Mouse (Mus musculus) neural tube, embryonic 12.5 days (tissue): ENCODE results near the gene Arap1. TPM values are rescaled to one million over a fixed set of nuclear protein-coding genes. Genes with fewer than 3 reads are reported as not detected.
A peak's percentile ranks its signal among the peaks of the same experiment; 100 is the strongest.

Source experiments
- ATAC-seq: fragments of 200-750 bp; cut with Nextera tagmentation; 2 replicates; pipeline ENCODE4 v1.8.0; 2017; ENCODE audit warnings: low read depth, mild to moderate bottlenecking, moderate TSS enrichment, moderate library complexity; ENCODE audit not compliant: low FRiP score
- H3K27ac ChIP-seq: fragments of 300-500 bp; sonication (generic); 2 replicates; pipeline ENCODE4 v1.5.1; 2016
- H3K27me3 ChIP-seq: fragments of 300-500 bp; sonication (generic); replicated peaks from 2 replicates; pipeline ENCODE4 v1.6.1; 2016; ENCODE audit warnings: mild to moderate bottlenecking
- H3K36me3 ChIP-seq: fragments of 300-500 bp; sonication (generic); 2 replicates; pipeline ENCODE4 v1.6.1; 2016; ENCODE audit warnings: mild to moderate bottlenecking
- H3K4me1 ChIP-seq: fragments of 300-500 bp; sonication (generic); 2 replicates; pipeline ENCODE4 v1.6.1; 2016
- H3K4me2 ChIP-seq: fragments of 300-500 bp; sonication (generic); replicated peaks from 2 replicates; pipeline ENCODE4 v1.6.1; 2016; ENCODE audit warnings: mild to moderate bottlenecking
- H3K4me3 ChIP-seq: fragments of 300-500 bp; sonication (generic); 2 replicates; pipeline ENCODE4 v1.5.1; 2016
- H3K9ac ChIP-seq: fragments of 300-500 bp; sonication (generic); 2 replicates; pipeline ENCODE4 v1.6.1; 2016; ENCODE audit warnings: mild to moderate bottlenecking
- H3K9me3 ChIP-seq: fragments of 300-500 bp; sonication (generic); 2 replicates; pipeline ENCODE4 v1.6.1; 2016; ENCODE audit warnings: mild to moderate bottlenecking
- WGBS: fragments of 180-500 bp; shearing (Covaris S2); methylation state at CpG from one replicate; pipeline ENCODE4 v1.1.7; 2016; 5-methylcytosine and 5-hydroxymethylcytosine counted together
- polyA plus RNA-seq: library from polyadenylated mRNA; unstranded; fragments of >200 nt; fragmentation: Nextera tagmentation; extraction: Ambion mirVana; gene quantifications from 2 replicates; pipeline ENCODE4 v1.2.1, GENCODE M21; 2016

Gene Arap1
- polyA plus RNA-seq, 1 experiment from 2014 or later: 13.7 TPM

GRCm38 (mm10) chr7:101348312-101348711 is 445 bp downstream of the Arap1 start:
- peaks cover 12% of the 10 kb centered on the region; the same call in 1 of the 2 replicates for H3K4me1 ChIP-seq
- H3K36me3 ChIP-seq: no peaks in the 10 kb centered on the region
- H3K9ac ChIP-seq: peak overlapping the region; percentile 45; the same call in 1 of the 2 replicates
- H3K27ac ChIP-seq: no peak overlapping the region
- 6% methylated on average over 13 of the region's 13 CpGs for WGBS
- ATAC-seq: peak; percentile 57; the same call in 1 of the 2 replicates
- H3K4me2 ChIP-seq: peak overlapping the region; percentile 92
- H3K27me3 ChIP-seq: peaks cover 14% of the 10 kb centered on the region
- H3K9me3 ChIP-seq: no peaks in the 10 kb centered on the region
- H3K4me3 ChIP-seq: peak overlapping the region; percentile 50

DNA sequence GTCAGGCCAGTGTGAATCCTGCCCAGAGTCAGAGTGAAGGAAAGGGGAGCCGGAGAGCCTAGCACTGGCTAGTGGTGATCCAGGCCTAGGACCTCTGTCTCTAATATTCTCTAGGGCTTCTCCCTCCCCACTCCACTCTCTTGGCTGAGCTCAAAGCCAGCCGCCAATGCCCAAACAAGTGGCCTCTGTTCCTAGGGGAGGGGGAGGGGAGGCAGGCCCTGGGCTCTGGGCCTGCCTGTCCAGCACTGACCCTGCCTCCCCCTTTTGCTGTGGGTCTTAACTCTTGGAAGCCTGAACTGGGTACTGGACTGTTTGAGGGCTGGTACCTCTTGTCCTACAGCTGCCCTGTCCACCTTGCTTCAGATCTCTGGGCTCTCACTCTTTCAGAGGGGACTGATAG is 2.0 kb downstream of the Arap1 start:
- Histone ChIP-seq H3K27me3 (peaks cover 14% of the 10 kb centered on the region), H3K9me3 (no peaks in the 10 kb centered on the region), H3K4me3 (no peak overlapping the region), H3K36me3 (no peaks in the 10 kb centered on the region), H3K4me2 (peak overlapping the region; percentile 18; the same call in 1 of the 2 replicates), H3K4me1 (peaks cover 12% of the 10 kb centered on the region; the same call in 1 of the 2 replicates), H3K27ac (no peak overlapping the region), H3K9ac (0 out of 2 replicates have a peak overlapping the region, but pooled peaks have one; percentile 1)
- 53% methylated on average over 2 of the region's 2 CpGs for WGBS
- ATAC-seq: no peak

- H3K9ac ChIP-seq: no peak overlapping the region
- H3K36me3 ChIP-seq: no peaks in the 10 kb centered on the region
- H3K4me1 ChIP-seq: peaks cover 23% of the 10 kb centered on the region
- no peaks in the 10 kb centered on the region for H3K9me3 ChIP-seq
- no peak for ATAC-seq
- no peak overlapping the region for H3K4me2 ChIP-seq
- H3K4me3 ChIP-seq: no peak overlapping the region
- no peak overlapping the region for H3K27ac ChIP-seq
- peaks cover 10% of the 10 kb centered on the region for H3K27me3 ChIP-seq
- WGBS: 82% methylated on average over 4 of the region's 4 CpGs
Observed at GRCm38 (mm10) chr7:101352404-101352803, 4.5 kb downstream of the Arap1 start.

- Histone ChIP-seq H3K36me3 (no peaks in the 10 kb centered on the region), H3K9ac (no peak overlapping the region), H3K27me3 (peaks cover under 1% of the 10 kb centered on the region), H3K9me3 (no peaks in the 10 kb centered on the region), H3K4me2 (no peak overlapping the region), H3K27ac (no peak overlapping the region), H3K4me1 (peaks cover 12% of the 10 kb centered on the region; the same call in 1 of the 2 replicates), H3K4me3 (no peak overlapping the region)
- ATAC-seq: no peak
- WGBS: 74% methylated on average over 5 of the region's 5 CpGs
Observed at GRCm38 (mm10) chr7:101354423-101354822, 6.6 kb downstream of the Arap1 start.

- Histone ChIP-seq H3K36me3 (no peaks in the 10 kb centered on the region), H3K27me3 (no peaks in the 10 kb centered on the region), H3K4me3 (no peak overlapping the region), H3K9me3 (no peaks in the 10 kb centered on the region), H3K4me1 (peaks cover 12% of the 10 kb centered on the region; the same call in 1 of the 2 replicates), H3K27ac (no peak overlapping the region), H3K9ac (no peak overlapping the region), H3K4me2 (no peak overlapping the region)
- no peak for ATAC-seq
- 85% methylated on average over 6 of the region's 6 CpGs for WGBS
Observed at GRCm38 (mm10) chr7:101355551-101356100, 7.8 kb downstream of the Arap1 start.

DNA sequence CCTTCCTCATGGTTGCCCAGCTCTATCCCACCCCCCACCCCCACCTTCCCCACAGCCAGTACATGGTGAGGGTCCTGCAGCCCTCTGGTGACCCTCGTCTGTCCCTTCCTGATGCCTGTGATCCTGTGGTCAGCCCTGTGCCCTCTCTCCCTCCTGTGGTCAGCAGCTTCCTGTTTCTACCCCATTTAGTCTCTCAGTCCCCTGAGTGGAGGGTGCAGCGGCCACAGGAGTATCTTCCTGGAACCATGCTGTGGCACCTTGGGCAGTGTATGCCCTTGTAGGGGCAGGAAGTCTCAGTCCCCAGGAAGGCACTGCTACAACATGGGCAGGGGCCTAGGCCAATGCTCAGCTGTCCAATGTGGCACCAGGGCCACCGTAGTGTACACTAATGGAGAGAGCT is 9.0 kb downstream of the Arap1 start:
- Histone ChIP-seq H3K9me3 (no peaks in the 10 kb centered on the region), H3K4me2 (no peak overlapping the region), H3K9ac (0 out of 2 replicates have a peak overlapping the region, but pooled peaks have one; percentile 13), H3K27ac (no peak overlapping the region), H3K4me3 (no peak overlapping the region), H3K27me3 (no peaks in the 10 kb centered on the region), H3K4me1 (peaks cover 12% of the 10 kb centered on the region; the same call in 1 of the 2 replicates), H3K36me3 (no peaks in the 10 kb centered on the region)
- 62% methylated on average over 3 of the region's 3 CpGs for WGBS
- ATAC-seq: no peak

DNA sequence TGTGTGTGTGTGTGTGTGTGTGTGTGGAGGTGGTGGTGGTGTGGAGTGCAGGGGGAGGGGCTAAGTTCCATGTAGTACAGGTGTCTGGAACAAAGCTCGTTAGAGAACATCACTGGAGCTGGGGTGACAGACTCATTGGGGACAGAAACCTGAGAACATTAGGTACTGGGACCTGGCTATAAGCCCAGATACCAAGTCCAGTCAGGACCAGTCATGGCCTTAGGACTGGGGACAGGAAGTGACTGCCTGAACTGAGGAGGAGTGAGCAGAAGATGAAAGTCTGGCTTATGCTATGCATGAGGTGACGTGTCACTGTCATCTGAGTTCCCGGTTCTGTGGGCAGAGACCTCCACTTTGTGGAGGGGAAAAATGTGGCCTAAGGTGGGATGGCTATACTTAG is 12.5 kb downstream of the Arap1 start:
- no peaks in the 10 kb centered on the region for H3K27me3 ChIP-seq
- H3K27ac ChIP-seq: no peak overlapping the region
- no peak overlapping the region for H3K4me2 ChIP-seq
- WGBS: 75% methylated on average over 3 of the region's 3 CpGs
- H3K9me3 ChIP-seq: no peaks in the 10 kb centered on the region
- no peak overlapping the region for H3K4me3 ChIP-seq
- no peak overlapping the region for H3K9ac ChIP-seq
- no peak for ATAC-seq
- peaks cover 12% of the 10 kb centered on the region; the same call in 1 of the 2 replicates for H3K4me1 ChIP-seq
- H3K36me3 ChIP-seq: no peaks in the 10 kb centered on the region

GRCm38 (mm10) chr7:101361021-101361420 is 13.2 kb downstream of the Arap1 start:
- Histone ChIP-seq H3K9ac (no peak overlapping the region), H3K27ac (no peak overlapping the region), H3K27me3 (no peaks in the 10 kb centered on the region), H3K4me1 (peaks cover 12% of the 10 kb centered on the region; the same call in 1 of the 2 replicates), H3K4me2 (no peak overlapping the region), H3K9me3 (no peaks in the 10 kb centered on the region), H3K4me3 (no peak overlapping the region), H3K36me3 (no peaks in the 10 kb centered on the region)
- ATAC-seq: no peak
- 80% methylated on average over 4 of the region's 4 CpGs for WGBS

DNA sequence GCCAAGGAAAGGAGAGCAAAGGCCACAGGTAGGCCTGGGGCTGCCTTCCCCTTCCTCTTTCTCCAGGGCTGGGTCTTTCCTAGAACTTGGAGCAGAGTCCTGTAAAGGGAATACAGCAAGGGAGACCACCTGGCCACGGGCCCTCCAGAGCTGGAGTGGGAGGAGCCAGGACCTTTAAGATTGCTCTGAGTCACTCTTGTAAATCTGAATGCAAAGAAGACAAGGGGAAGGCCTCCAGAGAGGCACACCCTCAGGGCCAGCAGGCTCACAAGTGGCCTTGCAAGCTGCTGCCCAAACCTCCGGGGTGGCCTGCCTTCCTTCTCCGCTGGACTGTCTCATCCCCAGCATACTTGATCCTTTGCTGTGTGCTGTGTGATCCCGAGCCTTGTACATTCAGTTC is 13.9 kb downstream of the Arap1 start:
- no peak overlapping the region for H3K27ac ChIP-seq
- no peaks in the 10 kb centered on the region for H3K36me3 ChIP-seq
- no peak overlapping the region for H3K4me2 ChIP-seq
- peaks cover 5% of the 10 kb centered on the region; the same call in 1 of the 2 replicates for H3K4me1 ChIP-seq
- H3K27me3 ChIP-seq: no peaks in the 10 kb centered on the region
- H3K4me3 ChIP-seq: no peak overlapping the region
- ATAC-seq: no peak
- no peaks in the 10 kb centered on the region for H3K9me3 ChIP-seq
- no peak overlapping the region for H3K9ac ChIP-seq
- WGBS: 63% methylated on average over 4 of the region's 4 CpGs

GRCm38 (mm10) chr7:101362791-101363191 is 14.9 kb downstream of the Arap1 start:
- no peak overlapping the region for H3K9ac ChIP-seq
- H3K4me2 ChIP-seq: no peak overlapping the region
- no peak overlapping the region for H3K4me3 ChIP-seq
- H3K27me3 ChIP-seq: no peaks in the 10 kb centered on the region
- H3K27ac ChIP-seq: no peak overlapping the region
- H3K36me3 ChIP-seq: no peaks in the 10 kb centered on the region
- no peaks in the 10 kb centered on the region for H3K9me3 ChIP-seq
- no peaks in the 10 kb centered on the region for H3K4me1 ChIP-seq
- ATAC-seq: no peak
- 73% methylated on average over 5 of the region's 5 CpGs for WGBS

GRCm38 (mm10) chr7:101363914-101364313 is 16.0 kb downstream of the Arap1 start:
- H3K4me3 ChIP-seq: no peak overlapping the region
- H3K4me1 ChIP-seq: no peaks in the 10 kb centered on the region
- H3K4me2 ChIP-seq: no peak overlapping the region
- no peaks in the 10 kb centered on the region for H3K36me3 ChIP-seq
- no peak overlapping the region for H3K9ac ChIP-seq
- 79% methylated on average over 5 of the region's 5 CpGs for WGBS
- H3K27ac ChIP-seq: no peak overlapping the region
- ATAC-seq: no peak
- H3K9me3 ChIP-seq: no peaks in the 10 kb centered on the region
- H3K27me3 ChIP-seq: no peaks in the 10 kb centered on the region

- no peak overlapping the region for H3K9ac ChIP-seq
- H3K4me2 ChIP-seq: no peak overlapping the region
- H3K9me3 ChIP-seq: no peaks in the 10 kb centered on the region
- no peaks in the 10 kb centered on the region for H3K27me3 ChIP-seq
- no peak overlapping the region for H3K4me3 ChIP-seq
- H3K4me1 ChIP-seq: no peaks in the 10 kb centered on the region
- ATAC-seq: no peak
- 57% methylated on average over 11 of the region's 11 CpGs for WGBS
- no peak overlapping the region for H3K27ac ChIP-seq
- no peaks in the 10 kb centered on the region for H3K36me3 ChIP-seq
Observed at GRCm38 (mm10) chr7:101367901-101368852, 20.3 kb downstream of the Arap1 start.
